Mouse (Mus musculus) cortical plate, adult 2 months (tissue): ENCODE measurements around the gene Large1. TPM values are rescaled to one million over a fixed set of nuclear protein-coding genes. Genes with fewer than 3 reads are reported as not detected.

ENCODE experiments used
- H3K27ac ChIP-seq: fragments of 200-500 bp; 2 replicates; pipeline ENCODE4 v1.5.1; 2012; ENCODE audit warnings: low read length, control low read depth, inconsistent platforms; ENCODE audit not compliant: insufficient read depth
- H3K4me1 ChIP-seq: fragments of 200-500 bp; 2 replicates; pipeline ENCODE4 v1.6.1; 2011; ENCODE audit warnings: low read length; ENCODE audit not compliant: control insufficient read depth, insufficient read depth
- H3K4me3 ChIP-seq: fragments of 200-500 bp; 2 replicates; pipeline ENCODE4 v1.5.1; 2011; ENCODE audit warnings: mild to moderate bottlenecking, low read length, control low read depth; ENCODE audit not compliant: insufficient read depth
- CTCF ChIP-seq: fragments of 200-500 bp; IDR thresholded peaks from 2 replicates; pipeline ENCODE4 v1.5.1; 2011; ENCODE audit warnings: mild to moderate bottlenecking, control low read depth, low read length; ENCODE audit not compliant: insufficient read depth; ENCODE audit errors: extremely low read depth
- POLR2A ChIP-seq: fragments of 200-500 bp; IDR thresholded peaks from 2 replicates; pipeline ENCODE4 v1.6.1; 2011; ENCODE audit warnings: mild to moderate bottlenecking, low read length, control low read depth; ENCODE audit not compliant: insufficient read depth; ENCODE audit errors: extremely low read depth
- polyA plus RNA-seq: library from polyadenylated mRNA; depleted of rRNA; stranded (reverse); fragments of >200 nt; gene quantifications from 2 replicates; pipeline ENCODE4 v1.2.3, GENCODE M21; 2012

Gene Large1
- polyA plus RNA-seq, 1 experiment = 78.8 TPM

DNA sequence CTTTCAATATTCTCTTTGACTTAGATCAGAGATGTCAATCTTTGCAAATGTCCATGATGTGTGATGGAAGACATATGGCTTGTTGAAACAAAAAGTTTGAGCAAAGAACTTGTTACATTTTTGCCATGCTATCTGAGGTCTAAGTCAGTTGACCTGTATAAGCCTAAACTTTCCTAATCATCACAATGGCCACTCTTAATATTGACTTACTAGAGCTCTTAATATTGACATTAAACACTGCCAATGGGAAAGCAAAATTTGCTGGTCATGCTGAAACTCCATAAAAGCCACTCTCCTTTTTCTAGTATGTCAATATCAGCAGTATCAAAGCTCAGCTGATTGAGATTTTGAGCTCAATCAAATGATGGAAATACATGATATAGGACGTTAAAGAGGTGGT, 298.6 kb downstream of the Large1 start:
- TF ChIP-seq POLR2A = no peak
- Histone ChIP-seq H3K4me3 (no peak overlapping the region), H3K4me1 (peaks cover 3% of the 10 kb centered on the region; the same call in 1 of the 2 replicates), H3K27ac (no peak overlapping the region)

DNA sequence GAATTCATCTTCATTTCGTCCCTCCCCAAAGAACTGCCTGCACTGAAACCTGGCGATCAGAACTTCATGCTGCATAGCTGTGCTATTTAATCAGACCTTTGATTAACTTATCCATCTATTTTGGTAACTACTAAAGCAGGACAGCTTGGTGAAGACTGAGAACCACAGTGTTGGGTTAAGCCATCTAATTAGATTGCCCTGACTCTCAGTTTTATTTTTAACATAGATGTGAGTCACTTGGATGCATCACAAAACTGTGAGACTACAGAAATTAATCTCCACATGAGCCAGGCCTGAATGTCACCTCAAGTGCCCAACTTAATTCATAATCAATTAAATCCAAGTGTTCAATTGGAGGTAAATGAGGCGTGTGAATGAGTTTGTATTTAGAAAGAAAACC, 299.5 kb downstream of the Large1 start:
- Histone ChIP-seq H3K4me1 (peaks cover 3% of the 10 kb centered on the region; the same call in 1 of the 2 replicates), H3K4me3 (no peak overlapping the region), H3K27ac (no peak overlapping the region)
- TF ChIP-seq CTCF = no peak
- no peak for TF ChIP-seq POLR2A

DNA sequence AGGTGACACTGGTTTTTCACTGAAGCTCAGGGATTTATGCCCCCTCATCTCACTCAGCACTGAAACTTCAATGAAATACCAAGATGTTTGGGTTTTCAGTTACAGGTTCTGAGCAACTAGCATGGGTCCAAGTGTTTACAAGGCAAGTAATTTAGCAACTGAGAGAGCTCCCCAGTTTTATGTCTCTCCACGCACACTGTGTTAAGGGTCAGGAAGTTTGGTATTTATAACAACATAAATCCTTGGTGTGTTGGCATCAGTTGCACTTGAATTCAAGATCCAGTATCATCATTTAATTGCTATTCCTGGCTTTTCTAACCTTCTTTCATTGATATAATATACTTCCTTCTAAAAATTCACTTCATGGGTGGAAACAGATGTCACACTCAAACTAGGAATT, 300.9 kb downstream of the Large1 start:
- no peak for TF ChIP-seq CTCF
- no peak for TF ChIP-seq POLR2A
- H3K27ac ChIP-seq = no peak overlapping the region
- no peak overlapping the region for H3K4me3 ChIP-seq
- H3K4me1 ChIP-seq = peaks cover 3% of the 10 kb centered on the region; the same call in 1 of the 2 replicates

DNA sequence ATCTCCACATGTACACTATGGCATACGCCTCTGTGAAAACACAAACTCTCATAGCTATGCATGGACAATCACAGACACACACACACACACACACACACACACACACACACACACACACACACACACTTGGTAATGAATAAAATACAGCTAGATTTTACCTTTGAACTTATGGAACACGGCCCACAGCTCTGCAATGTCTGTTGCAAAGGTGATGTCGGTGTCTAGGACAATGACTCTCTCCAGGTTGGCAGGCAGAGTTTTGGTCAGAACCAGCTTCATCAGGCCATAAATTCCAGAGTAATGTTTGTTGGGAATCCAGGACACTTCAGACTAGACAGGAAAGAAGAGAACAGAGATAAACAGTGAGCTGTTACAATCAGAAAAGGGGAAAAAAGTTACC, 305.2 kb downstream of the Large1 start:
- Histone ChIP-seq H3K4me1 (no peaks in the 10 kb centered on the region), H3K4me3 (no peak overlapping the region), H3K27ac (no peak overlapping the region)
- no peak for TF ChIP-seq POLR2A
- TF ChIP-seq CTCF = no peak

DNA sequence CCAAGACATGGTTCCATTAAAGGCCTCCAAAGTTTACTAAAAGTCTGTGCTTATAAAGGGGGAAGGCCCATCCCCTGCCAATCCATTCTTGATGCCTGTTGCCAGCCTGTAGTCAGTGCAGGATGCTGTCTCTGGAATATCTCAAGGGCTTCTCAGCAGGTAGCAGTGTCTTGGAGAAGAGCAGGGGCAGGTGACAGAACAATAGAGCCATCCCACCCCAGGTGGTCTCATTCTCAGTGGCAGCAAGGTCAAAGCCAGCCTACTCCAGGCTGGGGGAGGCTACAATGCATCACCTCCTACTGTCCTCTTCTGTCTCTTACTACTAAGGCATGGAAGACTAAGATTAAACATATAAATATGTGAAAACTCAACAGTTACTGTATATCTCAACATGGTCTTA, 323.6 kb downstream of the Large1 start:
- Histone ChIP-seq H3K4me3 (no peak overlapping the region), H3K27ac (no peak overlapping the region), H3K4me1 (no peaks in the 10 kb centered on the region)
- TF ChIP-seq POLR2A = no peak
- no peak for TF ChIP-seq CTCF

DNA sequence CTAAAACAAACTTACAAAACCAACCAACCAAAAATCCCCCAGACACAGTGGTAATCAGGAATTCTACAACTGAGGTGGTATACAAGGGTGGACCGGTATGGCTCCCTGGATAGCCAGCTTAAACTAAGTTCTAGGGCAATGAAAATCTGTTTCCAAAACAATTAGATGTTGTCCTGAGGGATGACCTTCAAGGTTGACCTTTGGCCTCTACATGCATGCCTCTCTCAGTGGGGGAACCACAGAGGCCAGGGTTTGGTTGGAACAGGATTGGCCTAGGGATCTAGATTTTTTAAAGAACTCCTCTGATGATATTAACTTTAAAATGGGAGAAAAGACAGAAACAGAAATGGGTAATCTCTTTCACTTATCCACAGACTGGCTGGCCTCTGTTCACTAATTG, 335.1 kb downstream of the Large1 start:
- no peak for TF ChIP-seq CTCF
- TF ChIP-seq POLR2A = no peak
- Histone ChIP-seq H3K27ac (no peak overlapping the region), H3K4me3 (no peak overlapping the region), H3K4me1 (peaks cover 1% of the 10 kb centered on the region; the same call in 1 of the 2 replicates)

DNA sequence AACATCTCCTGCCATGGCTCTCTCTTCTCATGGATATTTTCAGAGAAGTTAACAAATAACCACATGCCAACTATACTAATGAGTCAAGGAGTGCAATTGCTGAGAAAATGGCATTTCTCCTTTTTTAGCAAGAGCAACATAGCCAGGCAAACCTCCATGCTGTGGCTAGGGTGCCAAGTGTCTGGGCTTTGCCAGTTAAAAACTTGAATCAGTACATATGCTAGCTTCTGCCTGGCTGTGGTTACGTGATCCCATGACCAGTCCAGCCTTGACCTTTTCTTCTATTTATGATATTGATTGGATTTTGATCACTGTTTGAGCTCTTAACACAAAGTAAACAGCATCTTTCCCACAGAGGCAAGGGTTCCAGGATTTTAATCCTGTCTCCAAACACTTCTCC, 335.7 kb downstream of the Large1 start:
- no peak for TF ChIP-seq CTCF
- no peak for TF ChIP-seq POLR2A
- Histone ChIP-seq H3K27ac (no peak overlapping the region), H3K4me1 (peaks cover 1% of the 10 kb centered on the region; the same call in 1 of the 2 replicates), H3K4me3 (no peak overlapping the region)

DNA sequence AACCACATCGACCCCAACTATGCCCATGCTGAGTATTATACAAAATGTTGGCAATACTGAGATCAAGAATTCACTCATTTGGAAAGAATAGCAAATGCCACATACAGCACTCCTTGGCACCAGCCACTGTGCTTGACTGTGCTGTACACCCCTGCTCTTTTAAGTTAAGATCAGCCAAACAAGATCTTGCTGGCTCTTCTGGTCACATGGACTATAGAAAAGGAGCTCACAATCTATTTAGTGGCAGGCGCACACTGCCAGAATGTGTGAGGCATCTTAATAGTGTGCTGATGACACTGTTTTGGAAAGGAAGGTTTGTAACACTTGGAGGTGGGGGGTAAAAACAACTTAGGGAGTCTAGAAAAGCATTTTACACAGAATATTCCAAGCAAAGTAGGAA, 337.0 kb downstream of the Large1 start:
- Histone ChIP-seq H3K27ac (no peak overlapping the region), H3K4me3 (no peak overlapping the region), H3K4me1 (peaks cover 1% of the 10 kb centered on the region; the same call in 1 of the 2 replicates)
- TF ChIP-seq POLR2A (no peak), CTCF (no peak)

DNA sequence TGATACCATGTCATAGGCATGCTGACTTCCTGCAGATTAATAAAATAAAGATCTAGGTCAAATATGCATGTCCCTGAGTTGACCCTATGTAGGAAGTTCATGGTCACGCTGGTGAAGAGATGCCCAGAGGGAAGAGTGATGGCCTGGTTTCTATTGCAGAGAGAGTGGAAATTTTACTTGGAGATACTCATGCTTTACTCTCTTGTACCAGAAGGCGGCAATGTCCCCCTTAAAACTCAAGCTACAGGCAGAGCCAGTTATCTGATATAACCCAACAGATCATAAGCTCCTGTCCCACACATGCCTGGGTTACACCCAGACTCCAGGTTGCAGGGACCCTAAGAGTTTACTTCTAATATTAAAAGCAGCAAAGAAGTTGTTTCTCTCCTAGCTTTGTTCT, 345.9 kb downstream of the Large1 start:
- Histone ChIP-seq H3K27ac (no peak overlapping the region), H3K4me1 (peaks cover 3% of the 10 kb centered on the region; the same call in 1 of the 2 replicates), H3K4me3 (no peak overlapping the region)
- peak; percentile 50 for TF ChIP-seq CTCF
- no peak for TF ChIP-seq POLR2A

DNA sequence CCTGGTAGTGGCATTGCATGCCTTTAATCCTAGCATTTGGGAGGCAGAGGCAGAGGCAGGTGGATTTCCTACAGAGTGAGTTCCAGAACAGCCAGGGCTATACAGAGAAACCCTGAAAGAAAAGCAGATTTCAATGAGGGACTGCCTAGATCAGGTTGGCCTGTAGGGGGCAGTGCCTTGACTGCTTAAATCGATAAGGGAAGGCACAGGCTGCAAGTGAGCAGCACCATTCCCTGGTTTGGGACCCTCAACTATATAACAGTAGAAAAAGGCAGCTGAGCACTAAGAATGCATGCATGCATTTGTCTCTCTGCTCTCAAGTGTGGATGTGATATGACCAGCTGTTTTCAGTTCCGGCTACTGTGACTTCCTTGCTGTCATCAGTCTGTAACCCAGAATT, 349.5 kb downstream of the Large1 start:
- H3K4me3 ChIP-seq = no peak overlapping the region
- peak; percentile 68 for TF ChIP-seq CTCF
- TF ChIP-seq POLR2A = no peak
- H3K27ac ChIP-seq = no peak overlapping the region
- H3K4me1 ChIP-seq = peaks cover 3% of the 10 kb centered on the region; the same call in 1 of the 2 replicates

DNA sequence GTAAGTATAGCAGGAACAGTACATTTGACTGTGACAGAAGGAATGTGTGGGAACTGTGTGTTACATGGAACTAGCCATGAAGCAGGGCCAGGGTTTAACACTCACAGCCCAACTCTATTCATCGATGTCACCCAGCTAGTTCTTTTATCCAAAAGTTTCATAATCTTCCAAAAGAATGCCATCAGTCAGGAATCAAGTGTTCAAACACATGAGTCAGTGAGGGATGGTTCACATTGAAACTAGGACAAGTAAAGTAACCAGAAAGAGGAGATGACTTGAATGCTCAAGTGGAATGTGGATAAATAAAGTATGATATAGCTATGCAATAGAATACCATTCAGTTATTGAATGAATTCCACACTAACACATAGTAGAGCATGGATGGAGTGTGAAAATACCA, 359.5 kb downstream of the Large1 start:
- Histone ChIP-seq H3K4me3 (no peak overlapping the region), H3K4me1 (peaks cover 2% of the 10 kb centered on the region; the same call in 1 of the 2 replicates), H3K27ac (no peak overlapping the region)
- TF ChIP-seq CTCF (no peak), POLR2A (no peak)
